Mouse (Mus musculus): ENCODE results near the gene 2310079G19Rik. TPM values are rescaled to one million over a fixed set of nuclear protein-coding genes. Genes with fewer than 3 reads are reported as not detected.

Gene 2310079G19Rik
- total RNA-seq (2021) = not detected

- DNase-seq = no peak
These were observed at the start of gene 2310079G19Rik for GRCm38 (mm10) chr16:88627566-88627965. TSS of gene 2310079G19Rik (minus strand) at chr16:88627666.

- DNase-seq = no peak
These were observed 44.1 kb upstream of the 2310079G19Rik start, which contains the start of gene Krtap27-1 for GRCm38 (mm10) chr16:88671571-88671970. TSS of gene Krtap27-1 (minus strand) at chr16:88671671.

GRCm38 (mm10) chr16:88657426-88657825 lies 30.0 kb upstream of the 2310079G19Rik start:
- DNase-seq = peak; percentile 6

GRCm38 (mm10) chr16:88651952-88652351 lies 24.5 kb upstream of the 2310079G19Rik start:
- DNase-seq = no peak

- no peak for DNase-seq
These were observed 23.6 kb upstream of the 2310079G19Rik start for GRCm38 (mm10) chr16:88651082-88651481.

- DNase-seq = no peak
These were observed 19.9 kb upstream of the 2310079G19Rik start, which contains the start of gene Krtap26-1 for GRCm38 (mm10) chr16:88647358-88647846. TSS of gene Krtap26-1 (minus strand) at chr16:88647796.

- no peak for DNase-seq
These were observed 19.1 kb upstream of the 2310079G19Rik start for GRCm38 (mm10) chr16:88646366-88647111.

GRCm38 (mm10) chr16:88640053-88640452 lies 12.6 kb upstream of the 2310079G19Rik start:
- no peak for DNase-seq

GRCm38 (mm10) chr16:88635142-88635541 lies 7.7 kb upstream of the 2310079G19Rik start:
- DNase-seq = peak; percentile 30

- DNase-seq = no peak
These were observed 4.0 kb upstream of the 2310079G19Rik start for GRCm38 (mm10) chr16:88631474-88631873.

- DNase-seq = no peak
These were observed 14.8 kb downstream of the 2310079G19Rik start for GRCm38 (mm10) chr16:88612712-88613111.

GRCm38 (mm10) chr16:88611922-88612321 lies 15.5 kb downstream of the 2310079G19Rik start, which contains the start of gene Krtap24-1:
TSS of gene Krtap24-1 (minus strand) at chr16:88612279.
- DNase-seq = no peak

- no peak for DNase-seq
These were observed 22.9 kb downstream of the 2310079G19Rik start for GRCm38 (mm10) chr16:88604570-88604969.

- DNase-seq = no peak
These were observed 25.0 kb downstream of the 2310079G19Rik start for GRCm38 (mm10) chr16:88602464-88602863.

GRCm38 (mm10) chr16:88600303-88600702 lies 27.2 kb downstream of the 2310079G19Rik start:
- no peak for DNase-seq

- no peak for DNase-seq
These were observed 27.8 kb downstream of the 2310079G19Rik start for GRCm38 (mm10) chr16:88599504-88600237.

- DNase-seq = no peak
These were observed 34.7 kb downstream of the 2310079G19Rik start for GRCm38 (mm10) chr16:88592758-88593157.

GRCm38 (mm10) chr16:88583338-88583737 lies 44.1 kb downstream of the 2310079G19Rik start:
- DNase-seq = no peak

Other genes with a start within 250 kb of the 2310079G19Rik start
- gene Cldn17, start 120.7 kb downstream of the 2310079G19Rik start, total RNA-seq (2021) = not detected
- not detected for gene Cldn8, start 64.5 kb downstream of the 2310079G19Rik start, total RNA-seq (2021)
- gene Krtap24-1, start 15.4 kb downstream of the 2310079G19Rik start, total RNA-seq (2021) = not detected
- gene Krtap26-1, start 20.1 kb upstream of the 2310079G19Rik start, total RNA-seq (2021) = not detected
- gene Krtap27-1, start 44.0 kb upstream of the 2310079G19Rik start, total RNA-seq (2021) = not detected
- gene 2310061N02Rik, start 80.3 kb upstream of the 2310079G19Rik start, total RNA-seq (2021) = not detected
- not detected for gene Krtap13-1, start 101.2 kb upstream of the 2310079G19Rik start, total RNA-seq (2021)
- gene Krtap13, start 124.0 kb upstream of the 2310079G19Rik start, total RNA-seq (2021) = not detected
- not detected for gene 2310034C09Rik, start 131.2 kb upstream of the 2310079G19Rik start, total RNA-seq (2021)
- not detected for gene 2310057N15Rik, start 146.5 kb upstream of the 2310079G19Rik start, total RNA-seq (2021)
- gene Gm5965, start 150.2 kb upstream of the 2310079G19Rik start, total RNA-seq (2021) = not detected
- not detected for gene Gm20741, start 184.6 kb upstream of the 2310079G19Rik start, total RNA-seq (2021)
- not detected for gene Krtap15, start 192.5 kb upstream of the 2310079G19Rik start, total RNA-seq (2021)
- gene Krtap14, start 198.5 kb upstream of the 2310079G19Rik start, total RNA-seq (2021) = not detected
- gene Krtap19-1, start 241.7 kb upstream of the 2310079G19Rik start, total RNA-seq (2021) = not detected
- gene Krtap19-2, start 246.6 kb upstream of the 2310079G19Rik start, total RNA-seq (2021) = not detected

Measured in heart, postnatal 4 days (tissue).